Mouse (Mus musculus): ENCODE data around the gene Gfral.

Gfral gene

GRCm38 (mm10) chr9:76122888-76123287 lies 90.6 kb downstream of the Gfral start:
- peak; percentile 20 to 45 for DNase-seq (ENCODE audit: low spot score in 2 of 2)
